Mouse (Mus musculus): ENCODE results near the gene Taar7a. TPM values are rescaled to one million over a fixed set of nuclear protein-coding genes. Genes with fewer than 3 reads are reported as not detected.

The Taar7a gene
- total and polyA plus RNA-seq, 3 experiments, result not detected

GRCm38 (mm10) chr10:23977958-23978357 is 15.3 kb downstream of the Taar7a start:
- no peaks in the 10 kb centered on the region for H3K27me3 ChIP-seq (ENCODE audit: control insufficient read depth, insufficient read depth, low read length)

GRCm38 (mm10) chr10:23971256-23971655 is 22.0 kb downstream of the Taar7a start:
- H3K79me2 ChIP-seq (replicated peaks; ENCODE audit: control insufficient read depth, insufficient read depth, low read length), result no peaks in the 10 kb centered on the region
- intact Hi-C loops (cut with DNase I), result loop anchor here (10.0 kb wide), 1 partner anchor 144 kb away; no protein-coding TSS in a partner anchor
- TF ChIP-seq POLR2A (IDR thresholded peaks at IDR 0.05; ENCODE audit: insufficient read depth, low read depth, low read length), result no peak
- TF ChIP-seq CTCF (IDR thresholded peaks at IDR 0.05), result no peak
- TF ChIP-seq EP300 (IDR thresholded peaks at IDR 0.05; ENCODE audit: insufficient read depth, low read depth, low read length), result no peak
- H3K27me3 ChIP-seq (ENCODE audit: control insufficient read depth, insufficient read depth, low read length), result no peaks in the 10 kb centered on the region
- no peaks in the 10 kb centered on the region for H3K4me1 ChIP-seq (ENCODE audit: control insufficient read depth, insufficient read depth, low read length)
- H3K4me3 ChIP-seq, result no peak overlapping the region
- no peaks in the 10 kb centered on the region for H3K36me3 ChIP-seq (ENCODE audit: control insufficient read depth, insufficient read depth, low read length)
- no peak for DNase-seq
- H3K9ac ChIP-seq (ENCODE audit: low read depth, low read length), result no peak overlapping the region
- 80% methylated on average over 5 of the region's 5 CpGs for WGBS
- no peak overlapping the region for H3K27ac ChIP-seq

More at GRCm38 (mm10) chr10:23977958-23978357, 15.3 kb downstream of the Taar7a start:
- intact Hi-C loops (cut with DNase I), result loop anchor here (2.0 to 10.0 kb wide), 3 partner anchors 103 to 154 kb away; no protein-coding TSS in a partner anchor
- Histone ChIP-seq H3K27ac (no peak overlapping the region), H3K4me1 (ENCODE audit: control insufficient read depth, insufficient read depth, low read length) (no peaks in the 10 kb centered on the region), H3K9ac (ENCODE audit: low read depth, low read length) (no peak overlapping the region), H3K79me2 (replicated peaks; ENCODE audit: control insufficient read depth, insufficient read depth, low read length) (no peaks in the 10 kb centered on the region), H3K36me3 (ENCODE audit: control insufficient read depth, insufficient read depth, low read length) (no peaks in the 10 kb centered on the region), H3K4me3 (no peak overlapping the region)
- no peak for DNase-seq
- TF ChIP-seq EP300 (IDR thresholded peaks at IDR 0.05; ENCODE audit: insufficient read depth, low read depth, low read length) (no peak), POLR2A (IDR thresholded peaks at IDR 0.05; ENCODE audit: insufficient read depth, low read depth, low read length) (no peak), CTCF (IDR thresholded peaks at IDR 0.05) (no peak)
- 69% methylated on average over 4 of the region's 4 CpGs for WGBS

GRCm38 (mm10) chr10:23970656-23971165 is 22.6 kb downstream of the Taar7a start, which contains the start of gene Taar5:
Gene Taar5, plus strand, starts transcription at chr10:23970706.
- no peaks in the 10 kb centered on the region for H3K27me3 ChIP-seq (ENCODE audit: control insufficient read depth, insufficient read depth, low read length)
- no peaks in the 10 kb centered on the region for H3K4me1 ChIP-seq (ENCODE audit: control insufficient read depth, insufficient read depth, low read length)
- WGBS, result 80% methylated on average over 11 of the region's 11 CpGs
- H3K9ac ChIP-seq (ENCODE audit: low read depth, low read length), result no peak within 1 kb of the TSS
- intact Hi-C loops (cut with DNase I), result loop anchor here (10.0 kb wide), 1 partner anchor 144 kb away; no protein-coding TSS in a partner anchor
- no peak within 1 kb of the TSS for H3K27ac ChIP-seq
- no peak within 1 kb of the TSS for H3K4me3 ChIP-seq
- H3K36me3 ChIP-seq (ENCODE audit: control insufficient read depth, insufficient read depth, low read length), result no peaks in the 10 kb centered on the region
- no peak for DNase-seq
- no peak for TF ChIP-seq CTCF (IDR thresholded peaks at IDR 0.05)
- TF ChIP-seq EP300 (IDR thresholded peaks at IDR 0.05; ENCODE audit: insufficient read depth, low read depth, low read length), result no peak
- no peaks in the 10 kb centered on the region for H3K79me2 ChIP-seq (replicated peaks; ENCODE audit: control insufficient read depth, insufficient read depth, low read length)

GRCm38 (mm10) chr10:23964921-23965610 is 28.2 kb downstream of the Taar7a start:
- TF ChIP-seq CTCF (IDR thresholded peaks at IDR 0.05), result no peak
- TF ChIP-seq EP300 (IDR thresholded peaks at IDR 0.05; ENCODE audit: insufficient read depth, low read depth, low read length), result no peak
- TF ChIP-seq POLR2A (IDR thresholded peaks at IDR 0.05; ENCODE audit: insufficient read depth, low read depth, low read length), result no peak
- 73% methylated on average over 6 of the region's 6 CpGs for WGBS
- no peak overlapping the region for H3K4me3 ChIP-seq
- intact Hi-C loops (cut with DNase I), result no loop called here
- no peak overlapping the region for H3K27ac ChIP-seq
- no peaks in the 10 kb centered on the region for H3K27me3 ChIP-seq (ENCODE audit: control insufficient read depth, insufficient read depth, low read length)
- no peaks in the 10 kb centered on the region for H3K36me3 ChIP-seq (ENCODE audit: control insufficient read depth, insufficient read depth, low read length)
- no peak for DNase-seq
- no peaks in the 10 kb centered on the region for H3K79me2 ChIP-seq (replicated peaks; ENCODE audit: control insufficient read depth, insufficient read depth, low read length)
- no peak overlapping the region for H3K9ac ChIP-seq (ENCODE audit: low read depth, low read length)
- H3K4me1 ChIP-seq (ENCODE audit: control insufficient read depth, insufficient read depth, low read length), result no peaks in the 10 kb centered on the region

- H3K4me1 ChIP-seq (ENCODE audit: control insufficient read depth, insufficient read depth, low read length), result no peaks in the 10 kb centered on the region
- H3K9ac ChIP-seq (ENCODE audit: low read depth, low read length), result no peak overlapping the region
- no peak overlapping the region for H3K27ac ChIP-seq
- TF ChIP-seq POLR2A (IDR thresholded peaks at IDR 0.05; ENCODE audit: insufficient read depth, low read depth, low read length) (no peak), EP300 (IDR thresholded peaks at IDR 0.05; ENCODE audit: insufficient read depth, low read depth, low read length) (no peak), CTCF (IDR thresholded peaks at IDR 0.05) (no peak)
- DNase-seq, result no peak
- H3K4me3 ChIP-seq, result no peak overlapping the region
- H3K36me3 ChIP-seq (ENCODE audit: control insufficient read depth, insufficient read depth, low read length), result no peaks in the 10 kb centered on the region
- H3K79me2 ChIP-seq (replicated peaks; ENCODE audit: control insufficient read depth, insufficient read depth, low read length), result no peaks in the 10 kb centered on the region
- no peaks in the 10 kb centered on the region for H3K27me3 ChIP-seq (ENCODE audit: control insufficient read depth, insufficient read depth, low read length)
- intact Hi-C loops (cut with DNase I), result no loop called here
- 21% methylated on average over 3 of the region's 3 CpGs for WGBS
Observed at GRCm38 (mm10) chr10:23963444-23963843, 29.8 kb downstream of the Taar7a start.

- 88% methylated on average over 13 of the region's 13 CpGs for WGBS
- Histone ChIP-seq H3K9ac (ENCODE audit: low read depth, low read length) (no peak within 1 kb of the TSS), H3K4me3 (no peak within 1 kb of the TSS), H3K27ac (no peak within 1 kb of the TSS), H3K4me1 (ENCODE audit: control insufficient read depth, insufficient read depth, low read length) (no peaks in the 10 kb centered on the region), H3K79me2 (replicated peaks; ENCODE audit: control insufficient read depth, insufficient read depth, low read length) (no peaks in the 10 kb centered on the region), H3K36me3 (ENCODE audit: control insufficient read depth, insufficient read depth, low read length) (no peaks in the 10 kb centered on the region), H3K27me3 (ENCODE audit: control insufficient read depth, insufficient read depth, low read length) (no peaks in the 10 kb centered on the region)
- intact Hi-C loops (cut with DNase I), result no loop called here
- TF ChIP-seq EP300 (IDR thresholded peaks at IDR 0.05; ENCODE audit: insufficient read depth, low read depth, low read length) (no peak), POLR2A (IDR thresholded peaks at IDR 0.05; ENCODE audit: insufficient read depth, low read depth, low read length) (no peak), CTCF (IDR thresholded peaks at IDR 0.05) (no peak)
- no peak for DNase-seq
Observed at GRCm38 (mm10) chr10:23960444-23960915, 32.8 kb downstream of the Taar7a start, which contains the start of gene Taar4. Gene Taar4, plus strand, starts transcription at chr10:23960494.
